In the genomic region with DNA sequence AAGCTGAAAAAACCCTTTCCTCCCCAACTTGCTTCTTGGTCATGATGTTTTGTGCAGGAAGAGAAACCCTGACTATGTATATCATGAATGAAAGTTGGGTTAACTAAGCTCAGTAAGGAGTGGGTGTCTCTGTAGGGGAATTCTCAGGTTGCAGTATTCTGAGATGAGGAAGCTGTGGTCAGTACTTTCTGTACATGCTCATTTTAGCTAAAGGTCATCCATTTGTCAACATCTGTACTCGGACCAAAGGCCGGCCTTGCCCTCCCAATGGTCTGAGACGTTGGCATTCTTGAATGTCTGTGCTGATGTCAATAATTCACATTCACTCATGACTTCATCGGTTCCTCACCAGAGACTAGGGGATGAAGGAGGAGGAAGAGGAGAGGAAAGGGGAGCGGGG, we compare ENCODE assay signal across 21 mouse cellular contexts.
A peak's percentile ranks its signal among the peaks of the same experiment; 100 is the strongest.
DNase-seq lines count a peak whose midpoint lies in the region; ATAC-seq and TF ChIP-seq lines count a peak whose summit lies in the region.
"Had no signal": no experiment of that assay in that cellular context is flagged by ENCODE, and none has a peak within 500 bp of the region (broad histone marks: within the 10 kb centered on the region; RNA-seq: fewer than 3 reads in every experiment).

No protein-coding gene starts in this region.

- no peaks in the 10 kb centered on the region for H3K36me3 ChIP-seq in lung, postnatal 0 days (ENCODE audit: insufficient read depth, low read length)
- no peaks in the 10 kb centered on the region for H3K36me3 ChIP-seq in kidney, embryonic 15.5 days
- H3K36me3 ChIP-seq in hindbrain, embryonic 13.5 days: no peaks in the 10 kb centered on the region
- H3K36me3 ChIP-seq: embryonic facial prominence, embryonic 10.5 days; heart, embryonic 10.5 days; hindbrain, embryonic 10.5 days; hindbrain, embryonic 15.5 days had no signal

- H3K4me1 ChIP-seq in lung, postnatal 0 days (ENCODE audit: insufficient read depth, low read depth, low read length): peaks cover 5% of the 10 kb centered on the region; the same call in 1 of the 2 replicates
- peaks cover 19% of the 10 kb centered on the region for H3K4me1 ChIP-seq in kidney, embryonic 15.5 days
- peaks cover 9% of the 10 kb centered on the region for H3K4me1 ChIP-seq in hindbrain, embryonic 13.5 days (replicated peaks)
- H3K4me1 ChIP-seq: hindbrain, embryonic 15.5 days had no signal

- TF ChIP-seq EP300 in lung, postnatal 0 days (IDR thresholded peaks at IDR 0.05): no peak

- ATAC-seq in lung, postnatal 0 days: no peak
- peak; percentile 56; the same call in 1 of the 2 replicates for ATAC-seq in common myeloid progenitor, adult 5-6 weeks (replicated peaks; ENCODE audit: low read depth, poor library complexity, severe bottlenecking)
- no peak for ATAC-seq in kidney, embryonic 15.5 days (replicated peaks; ENCODE audit: low FRiP score)
- no peak for ATAC-seq in hindbrain, embryonic 13.5 days (ENCODE audit: low FRiP score)
- ATAC-seq: activated CD4-positive, CD25-positive, alpha-beta regulatory T cell, adult 4 months; forebrain, embryonic 14.5 days; Patski had no signal

- TF ChIP-seq CTCF in lung, postnatal 0 days (IDR thresholded peaks at IDR 0.05): no peak

- no peaks in the 10 kb centered on the region for H3K9me3 ChIP-seq in lung, postnatal 0 days (ENCODE audit: low read length)
- no peaks in the 10 kb centered on the region for H3K9me3 ChIP-seq in kidney, embryonic 15.5 days (replicated peaks)
- no peaks in the 10 kb centered on the region for H3K9me3 ChIP-seq in hindbrain, embryonic 13.5 days
- H3K9me3 ChIP-seq: embryonic facial prominence, embryonic 10.5 days; heart, embryonic 10.5 days; hindbrain, embryonic 15.5 days had no signal

- DNase-seq in lung, postnatal 0 days (ENCODE audit: low spot score): peak; percentile 23
- DNase-seq in lung, postnatal 14 days: no peak
- DNase-seq in A20 (ENCODE audit: low read depth, low spot score): peak; percentile 22
- DNase-seq in monocyte, adult 2 months (ENCODE audit: low read depth in 1 of 2, low spot score in 2 of 2): peak; percentile 11 to 36
- no peak for DNase-seq in layer of hippocampus, adult 8-10 months (ENCODE audit: low spot score in 2 of 2)
- DNase-seq: adrenal gland, postnatal 10 days; cerebellum, adult 11-12 months; cerebellum, adult 9-10 months; cerebellum, postnatal 25 days; gastrocnemius, postnatal 36 days; heart, adult 18-20 months had no signal

- H3K27ac ChIP-seq in lung, postnatal 0 days (ENCODE audit: low read length): no peak overlapping the region
- no peak overlapping the region for H3K27ac ChIP-seq in kidney, embryonic 15.5 days
- no peak overlapping the region for H3K27ac ChIP-seq in hindbrain, embryonic 13.5 days
- H3K27ac ChIP-seq: embryonic facial prominence, embryonic 10.5 days; heart, embryonic 10.5 days; hindbrain, embryonic 10.5 days; hindbrain, embryonic 15.5 days had no signal

- H3K4me3 ChIP-seq in lung, postnatal 0 days (ENCODE audit: low read depth, low read length): no peak overlapping the region
- no peak overlapping the region for H3K4me3 ChIP-seq in kidney, embryonic 15.5 days (replicated peaks)
- H3K4me3 ChIP-seq in hindbrain, embryonic 13.5 days: no peak overlapping the region
- H3K4me3 ChIP-seq: embryonic facial prominence, embryonic 10.5 days; heart, embryonic 10.5 days; hindbrain, embryonic 10.5 days; hindbrain, embryonic 15.5 days had no signal

- no peak overlapping the region for H3K9ac ChIP-seq in lung, postnatal 0 days (replicated peaks; ENCODE audit: low read depth)
- no peak overlapping the region for H3K9ac ChIP-seq in kidney, embryonic 15.5 days
- H3K9ac ChIP-seq in hindbrain, embryonic 13.5 days: no peak overlapping the region
- H3K9ac ChIP-seq: hindbrain, embryonic 15.5 days had no signal

- H3K4me2 ChIP-seq in lung, postnatal 0 days (replicated peaks; ENCODE audit: low read depth, low read length): no peak overlapping the region
- H3K4me2 ChIP-seq in kidney, embryonic 15.5 days: no peak overlapping the region
- no peak overlapping the region for H3K4me2 ChIP-seq in hindbrain, embryonic 13.5 days
- H3K4me2 ChIP-seq: hindbrain, embryonic 15.5 days had no signal

- WGBS in lung, postnatal 0 days: 75% methylated on average over 5 of the region's 5 CpGs
- WGBS in kidney, embryonic 15.5 days: 71% methylated on average over 5 of the region's 5 CpGs
- WGBS in hindbrain, embryonic 13.5 days: 93% methylated on average over 5 of the region's 5 CpGs

- no peaks in the 10 kb centered on the region for H3K27me3 ChIP-seq in lung, postnatal 0 days (replicated peaks; ENCODE audit: insufficient read depth, low read length)
- H3K27me3 ChIP-seq in kidney, embryonic 15.5 days: no peaks in the 10 kb centered on the region
- H3K27me3 ChIP-seq in hindbrain, embryonic 13.5 days: 0 out of 2 replicates have a peak, but pooled peaks cover 15% of the 10 kb centered on the region
- H3K27me3 ChIP-seq: hindbrain, embryonic 15.5 days; Patski had no signal

Comparison
In these comparisons a context has a peak if more than half of its experiments do, and no peak if none do; other contexts are left out.
1. DNase-seq: peak in lung, postnatal 0 days (single experiment), A20 (single experiment) and monocyte, adult 2 months (2 of 2); none in lung, postnatal 14 days (single experiment) and layer of hippocampus, adult 8-10 months (0 of 2).